Mouse (Mus musculus): ENCODE results near the gene Pramef17. TPM values are rescaled to one million over a fixed set of nuclear protein-coding genes. Genes with fewer than 3 reads are reported as not detected.
"Not testable (repeated sequence)": the region's sequence is repeated elsewhere in the genome, so short reads cannot be mapped to it uniquely, and the experiment has no call there.

Gene Pramef17
- not detected in 2 replicates for polyA plus RNA-seq (2015; fragmentation: Nextera tagmentation; extraction: Ambion mirVana)

DNA sequence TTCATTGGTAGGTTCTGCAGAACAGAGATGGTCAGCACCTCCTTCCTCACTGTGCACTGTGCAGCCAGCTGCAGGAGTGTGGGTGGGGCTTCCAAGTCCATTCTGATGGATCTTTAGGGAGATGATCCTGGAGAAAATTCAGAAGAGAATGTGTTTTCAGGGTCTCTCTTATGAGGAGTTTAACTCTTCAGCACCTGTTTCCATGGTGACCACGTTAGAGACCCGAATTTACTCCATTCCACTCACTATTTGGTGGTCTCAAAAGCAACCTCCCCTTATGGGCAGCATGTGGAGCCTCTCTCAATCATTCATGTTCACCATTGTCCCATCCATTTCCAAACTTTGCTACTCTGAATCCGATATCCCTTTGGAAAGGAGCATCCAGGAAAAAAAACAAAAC is at the start of gene Pramef17:
Gene Pramef17, minus strand, starts transcription at position 101 of the 400 bp plus-strand sequence.
- not testable (repeated sequence) for H3K27ac ChIP-seq (ENCODE audit: low read length); ATAC-seq (ENCODE audit: low FRiP score, low TSS enrichment); H3K4me1 ChIP-seq (ENCODE audit: insufficient read depth, low read length); H3K9me3 ChIP-seq (ENCODE audit: low read length); H3K4me3 ChIP-seq (ENCODE audit: low read length); H3K27me3 ChIP-seq (ENCODE audit: insufficient read depth, low read length); H3K36me3 ChIP-seq (ENCODE audit: insufficient read depth, low read length); H3K4me2 ChIP-seq (replicated peaks; ENCODE audit: low read depth, low read length); H3K9ac ChIP-seq (replicated peaks; ENCODE audit: low read length)
- WGBS, result 56% methylated on average over 3 of the region's 3 CpGs

DNA sequence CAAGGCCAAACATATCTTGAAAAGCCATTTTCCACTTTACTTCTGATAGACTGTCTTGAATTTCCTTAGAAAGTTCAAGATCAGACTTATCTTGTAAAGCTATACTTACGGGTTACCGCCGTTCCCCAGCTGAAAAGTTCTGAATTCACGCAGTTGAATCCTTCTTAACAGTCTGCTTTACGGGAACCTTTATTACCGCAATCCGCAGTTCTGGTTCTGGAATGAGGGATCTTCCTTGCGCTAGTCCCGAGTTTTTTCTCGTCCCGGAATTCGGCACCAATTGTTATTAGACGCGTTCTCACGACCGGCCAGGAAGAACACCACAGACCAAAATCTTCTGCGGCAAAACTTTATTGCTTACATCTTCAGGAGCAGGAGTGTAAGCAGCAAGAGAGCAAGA is 6.0 kb downstream of the Pramef17 start:
- ATAC-seq (ENCODE audit: low FRiP score, low TSS enrichment); H3K36me3 ChIP-seq (ENCODE audit: insufficient read depth, low read length); H3K27ac ChIP-seq (ENCODE audit: low read length); H3K4me2 ChIP-seq (replicated peaks; ENCODE audit: low read depth, low read length); H3K9ac ChIP-seq (replicated peaks; ENCODE audit: low read length); H3K4me1 ChIP-seq (ENCODE audit: insufficient read depth, low read length); H3K9me3 ChIP-seq (ENCODE audit: low read length); H3K4me3 ChIP-seq (ENCODE audit: low read length); H3K27me3 ChIP-seq (ENCODE audit: insufficient read depth, low read length): not testable (repeated sequence)
- 94% methylated on average over 10 of the region's 17 CpGs for WGBS

DNA sequence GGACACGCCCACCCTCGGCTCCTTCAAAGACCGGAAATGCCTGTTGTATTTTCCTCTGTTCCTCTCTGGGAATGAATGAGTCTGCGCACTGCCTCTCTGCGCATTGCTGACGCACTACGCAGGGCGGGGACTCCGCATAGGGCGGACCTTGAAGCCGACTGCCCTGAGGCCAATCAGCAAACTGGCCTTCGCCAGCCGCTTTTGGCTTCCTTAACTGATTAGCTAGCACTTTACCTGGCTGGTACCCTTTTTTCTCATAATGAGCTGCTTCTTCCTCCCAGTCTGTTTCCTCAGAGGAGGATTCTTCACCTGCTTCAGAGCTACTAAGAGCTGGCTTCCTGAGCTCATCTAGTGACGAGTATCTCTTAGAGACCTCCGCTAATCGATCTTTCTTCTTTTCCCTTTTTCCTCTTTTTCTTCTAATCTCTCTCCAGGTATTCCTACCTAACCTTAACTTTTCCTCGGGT is 6.7 kb downstream of the Pramef17 start:
- not testable (repeated sequence) for H3K4me1 ChIP-seq (ENCODE audit: insufficient read depth, low read length); ATAC-seq (ENCODE audit: low FRiP score, low TSS enrichment); H3K27me3 ChIP-seq (ENCODE audit: insufficient read depth, low read length); H3K36me3 ChIP-seq (ENCODE audit: insufficient read depth, low read length); H3K4me3 ChIP-seq (ENCODE audit: low read length); H3K27ac ChIP-seq (ENCODE audit: low read length); H3K9ac ChIP-seq (replicated peaks; ENCODE audit: low read length); H3K9me3 ChIP-seq (ENCODE audit: low read length); H3K4me2 ChIP-seq (replicated peaks; ENCODE audit: low read depth, low read length)
- WGBS, result 94% methylated on average over 3 of the region's 17 CpGs

GRCm38 (mm10) chr4:143985733-143986132 is 8.4 kb downstream of the Pramef17 start:
- not testable (repeated sequence) for H3K4me1 ChIP-seq (ENCODE audit: insufficient read depth, low read length); H3K27me3 ChIP-seq (ENCODE audit: insufficient read depth, low read length); H3K9ac ChIP-seq (replicated peaks; ENCODE audit: low read length); H3K4me3 ChIP-seq (ENCODE audit: low read length); H3K9me3 ChIP-seq (ENCODE audit: low read length); H3K27ac ChIP-seq (ENCODE audit: low read length); H3K36me3 ChIP-seq (ENCODE audit: insufficient read depth, low read length); ATAC-seq (ENCODE audit: low FRiP score, low TSS enrichment); H3K4me2 ChIP-seq (replicated peaks; ENCODE audit: low read depth, low read length)
- WGBS, result 100% methylated on average over 2 of the region's 9 CpGs

- H3K9ac ChIP-seq (replicated peaks; ENCODE audit: low read length); H3K4me1 ChIP-seq (ENCODE audit: insufficient read depth, low read length); H3K27me3 ChIP-seq (ENCODE audit: insufficient read depth, low read length); ATAC-seq (ENCODE audit: low FRiP score, low TSS enrichment); H3K4me2 ChIP-seq (replicated peaks; ENCODE audit: low read depth, low read length); H3K4me3 ChIP-seq (ENCODE audit: low read length); H3K9me3 ChIP-seq (ENCODE audit: low read length); H3K36me3 ChIP-seq (ENCODE audit: insufficient read depth, low read length); H3K27ac ChIP-seq (ENCODE audit: low read length): not testable (repeated sequence)
- WGBS, result no CpG with 5 or more reads among the region's 7 CpGs
Measured at GRCm38 (mm10) chr4:143985165-143985564, 9.0 kb downstream of the Pramef17 start.

DNA sequence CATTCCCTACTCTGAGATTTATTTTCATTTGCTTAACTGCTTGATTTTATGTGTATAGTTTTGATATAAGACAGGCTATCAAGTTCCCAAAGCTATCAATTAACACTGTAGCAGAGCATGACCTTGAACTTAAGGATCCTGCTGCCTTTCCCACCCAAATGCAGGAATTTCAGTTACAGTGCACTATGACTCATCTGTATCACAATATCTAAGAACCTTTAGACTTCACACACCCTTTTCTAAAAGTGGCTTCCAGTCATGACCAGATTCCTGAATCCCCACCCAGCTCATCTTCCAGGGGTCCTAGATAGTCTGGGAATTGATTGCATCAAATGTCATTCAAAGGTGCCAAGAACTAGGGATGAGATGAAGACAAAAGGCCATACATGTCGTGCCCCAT is 10.7 kb downstream of the Pramef17 start:
- H3K4me2 ChIP-seq (replicated peaks; ENCODE audit: low read depth, low read length); H3K27ac ChIP-seq (ENCODE audit: low read length); H3K27me3 ChIP-seq (ENCODE audit: insufficient read depth, low read length); H3K9me3 ChIP-seq (ENCODE audit: low read length); H3K4me3 ChIP-seq (ENCODE audit: low read length); H3K36me3 ChIP-seq (ENCODE audit: insufficient read depth, low read length); ATAC-seq (ENCODE audit: low FRiP score, low TSS enrichment); H3K9ac ChIP-seq (replicated peaks; ENCODE audit: low read length); H3K4me1 ChIP-seq (ENCODE audit: insufficient read depth, low read length): not testable (repeated sequence)
- no CpG with 5 or more reads among the region's 1 CpGs for WGBS

GRCm38 (mm10) chr4:143966850-143967249 is 27.3 kb downstream of the Pramef17 start, which contains the start of gene Gm13101:
TSS of gene Gm13101 (minus strand) at chr4:143966950.
- not testable (repeated sequence) for H3K9ac ChIP-seq (replicated peaks; ENCODE audit: low read length); H3K4me1 ChIP-seq (ENCODE audit: insufficient read depth, low read length); ATAC-seq (ENCODE audit: low FRiP score, low TSS enrichment); H3K4me2 ChIP-seq (replicated peaks; ENCODE audit: low read depth, low read length); H3K9me3 ChIP-seq (ENCODE audit: low read length); H3K27me3 ChIP-seq (ENCODE audit: insufficient read depth, low read length); H3K27ac ChIP-seq (ENCODE audit: low read length); H3K36me3 ChIP-seq (ENCODE audit: insufficient read depth, low read length); H3K4me3 ChIP-seq (ENCODE audit: low read length)
- 62% methylated on average over 2 of the region's 2 CpGs for WGBS

DNA sequence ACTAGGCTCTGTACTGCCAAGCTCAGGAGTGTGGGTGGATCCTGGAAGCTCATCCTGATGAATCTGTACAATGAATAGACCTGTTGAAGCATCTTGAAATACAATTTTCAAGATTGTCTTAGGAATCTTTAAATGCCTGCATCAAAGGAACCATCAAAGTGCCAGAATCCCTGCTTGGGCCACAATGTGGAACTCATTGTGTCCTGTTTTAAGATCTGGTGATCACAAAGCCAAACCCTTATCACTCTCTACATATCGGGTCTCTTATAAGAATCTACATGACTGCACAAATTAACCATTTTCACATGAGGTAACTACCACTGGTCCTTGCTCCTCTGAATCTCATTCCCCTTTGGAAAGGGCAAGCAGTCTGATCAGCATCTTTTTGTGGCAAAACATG is 43.3 kb downstream of the Pramef17 start, which contains the start of gene Pramef25:
Gene Pramef25, minus strand, starts transcription at position 101 of the 400 bp plus-strand sequence.
- H3K9ac ChIP-seq (replicated peaks; ENCODE audit: low read length); H3K4me1 ChIP-seq (ENCODE audit: insufficient read depth, low read length); ATAC-seq (ENCODE audit: low FRiP score, low TSS enrichment); H3K9me3 ChIP-seq (ENCODE audit: low read length); H3K36me3 ChIP-seq (ENCODE audit: insufficient read depth, low read length); H3K27ac ChIP-seq (ENCODE audit: low read length); H3K27me3 ChIP-seq (ENCODE audit: insufficient read depth, low read length); H3K4me3 ChIP-seq (ENCODE audit: low read length); H3K4me2 ChIP-seq (replicated peaks; ENCODE audit: low read depth, low read length): not testable (repeated sequence)
- 97% methylated on average over 1 of the region's 1 CpGs for WGBS

Other genes with a start within 250 kb of the Pramef17 start
- not detected in 2 replicates for gene Gm13023, start 205.0 kb downstream of the Pramef17 start, polyA plus RNA-seq (2015; fragmentation: Nextera tagmentation; extraction: Ambion mirVana)
- not detected in 2 replicates for gene Gm13084, start 178.3 kb downstream of the Pramef17 start, polyA plus RNA-seq (2015; fragmentation: Nextera tagmentation; extraction: Ambion mirVana)
- gene Gm13103, start 147.9 kb downstream of the Pramef17 start, polyA plus RNA-seq (2015; fragmentation: Nextera tagmentation; extraction: Ambion mirVana), result not detected in 2 replicates
- gene Pramef6, start 94.0 kb downstream of the Pramef17 start, polyA plus RNA-seq (2015; fragmentation: Nextera tagmentation; extraction: Ambion mirVana), result not detected in 2 replicates
- gene Pramef25, start 43.4 kb downstream of the Pramef17 start, polyA plus RNA-seq (2015; fragmentation: Nextera tagmentation; extraction: Ambion mirVana), result not detected in 2 replicates
- not detected in 2 replicates for gene Gm13101, start 27.4 kb downstream of the Pramef17 start, polyA plus RNA-seq (2015; fragmentation: Nextera tagmentation; extraction: Ambion mirVana)
- not detected in 2 replicates for gene Pramel4, start 64.8 kb upstream of the Pramef17 start, polyA plus RNA-seq (2015; fragmentation: Nextera tagmentation; extraction: Ambion mirVana)
- not detected in 2 replicates for gene Gm13102, start 112.1 kb upstream of the Pramef17 start, polyA plus RNA-seq (2015; fragmentation: Nextera tagmentation; extraction: Ambion mirVana)
- gene Oog3, start 168.3 kb upstream of the Pramef17 start, polyA plus RNA-seq (2015; fragmentation: Nextera tagmentation; extraction: Ambion mirVana), result not detected in 2 replicates
- not detected in 2 replicates for gene Oog2, start 196.3 kb upstream of the Pramef17 start, polyA plus RNA-seq (2015; fragmentation: Nextera tagmentation; extraction: Ambion mirVana)
- not detected in 2 replicates for gene C87977, start 218.9 kb upstream of the Pramef17 start, polyA plus RNA-seq (2015; fragmentation: Nextera tagmentation; extraction: Ambion mirVana)

Measured in kidney, embryonic 16.5 days (tissue).